30 mouse cellular contexts compared by ENCODE assay signal in genomic region chr17:63158436-63158835, GRCm38 (mm10).
DNase-seq lines count a peak whose midpoint lies in the region; ATAC-seq and TF ChIP-seq lines count a peak whose summit lies in the region.
"Had no signal": no experiment of that assay in that cellular context is flagged by ENCODE, and none has a peak within 500 bp of the region (broad histone marks: within the 10 kb centered on the region; RNA-seq: fewer than 3 reads in every experiment).

No protein-coding gene starts in this region.

- no peak for TF ChIP-seq CTCF in MEL (IDR thresholded peaks at IDR 0.05 in 2 of 3, conservative IDR thresholded peaks at IDR 0.05 in 1 of 3; ENCODE audit: control insufficient read depth in 1 of 3, insufficient read depth in 1 of 3, low read depth in 2 of 3, low read length in 3 of 3, poor library complexity in 1 of 3, severe bottlenecking in 1 of 3)

- intact Hi-C loops in heart, postnatal 14 days (cut with DNase I): no loop called here

- no peak for TF ChIP-seq POLR2A in MEL (IDR thresholded peaks at IDR 0.05; ENCODE audit: control insufficient read depth in 1 of 2, insufficient read depth in 1 of 2, low read depth in 1 of 2, low read length in 2 of 2, poor library complexity in 1 of 2)

- no peaks in the 10 kb centered on the region for H3K79me2 ChIP-seq in MEL (ENCODE audit: control insufficient read depth, insufficient read depth, low read length, poor library complexity)

- no peak overlapping the region for H3K4me3 ChIP-seq in hindbrain, embryonic 12.5 days
- no peak overlapping the region for H3K4me3 ChIP-seq in hindbrain, embryonic 14.5 days (replicated peaks; ENCODE audit: low read length)
- no peak overlapping the region for H3K4me3 ChIP-seq in MEL (ENCODE audit: control insufficient read depth in 1 of 2, insufficient read depth in 1 of 2, low read depth in 2 of 2, low read length in 2 of 2)
- no peak overlapping the region for H3K4me3 ChIP-seq in embryonic facial prominence, embryonic 10.5 days
- H3K4me3 ChIP-seq: embryonic facial prominence, embryonic 13.5 days; forebrain, embryonic 10.5 days; forebrain, embryonic 15.5 days; heart, embryonic 15.5 days; hindbrain, embryonic 15.5 days; intestine, embryonic 15.5 days; layer of hippocampus, adult 2 months; liver, embryonic 13.5 days; midbrain, embryonic 10.5 days had no signal

- no peaks in the 10 kb centered on the region for H3K36me3 ChIP-seq in hindbrain, embryonic 12.5 days
- no peaks in the 10 kb centered on the region for H3K36me3 ChIP-seq in hindbrain, embryonic 14.5 days (replicated peaks; ENCODE audit: control insufficient read depth, insufficient read depth)
- peaks cover 0 to 2% of the 10 kb centered on the region in 2 experiments; a peak in 1 of 4 replicates for H3K36me3 ChIP-seq in MEL (ENCODE audit: control insufficient read depth in 1 of 2, insufficient read depth in 2 of 2, low read length in 2 of 2)
- H3K36me3 ChIP-seq in embryonic facial prominence, embryonic 10.5 days (replicated peaks): no peaks in the 10 kb centered on the region
- H3K36me3 ChIP-seq: embryonic facial prominence, embryonic 13.5 days; forebrain, embryonic 10.5 days; forebrain, embryonic 15.5 days; heart, embryonic 15.5 days; hindbrain, embryonic 15.5 days; intestine, embryonic 15.5 days; liver, embryonic 13.5 days; midbrain, embryonic 10.5 days had no signal

- peaks cover 22% of the 10 kb centered on the region for H3K4me1 ChIP-seq in hindbrain, embryonic 12.5 days
- peaks cover 27% of the 10 kb centered on the region for H3K4me1 ChIP-seq in hindbrain, embryonic 14.5 days (replicated peaks; ENCODE audit: control insufficient read depth, insufficient read depth, low read length)
- H3K4me1 ChIP-seq in MEL (ENCODE audit: control insufficient read depth in 1 of 2, insufficient read depth in 2 of 2, low read length in 2 of 2): peaks cover 0 to 5% of the 10 kb centered on the region in 2 experiments; a peak in 2 of 4 replicates
- H3K4me1 ChIP-seq in embryonic facial prominence, embryonic 10.5 days: peaks cover 39% of the 10 kb centered on the region
- H3K4me1 ChIP-seq: intestine, embryonic 15.5 days; liver, embryonic 13.5 days had no signal

- no peaks in the 10 kb centered on the region; the same call in 1 of the 2 replicates for H3K27me3 ChIP-seq in hindbrain, embryonic 12.5 days
- no peaks in the 10 kb centered on the region for H3K27me3 ChIP-seq in hindbrain, embryonic 14.5 days (ENCODE audit: control insufficient read depth, insufficient read depth, low read length)
- H3K27me3 ChIP-seq in MEL (ENCODE audit: control insufficient read depth in 1 of 2, insufficient read depth in 2 of 2, low read length in 2 of 2): no peaks in the 10 kb centered on the region
- H3K27me3 ChIP-seq in embryonic facial prominence, embryonic 10.5 days (replicated peaks; ENCODE audit: low read depth, poor library complexity, severe bottlenecking): no peaks in the 10 kb centered on the region
- H3K27me3 ChIP-seq: embryonic facial prominence, embryonic 13.5 days; forebrain, embryonic 15.5 days; heart, embryonic 15.5 days; hindbrain, embryonic 15.5 days; intestine, embryonic 15.5 days; liver, embryonic 13.5 days had no signal

- no peak overlapping the region for H3K4me2 ChIP-seq in hindbrain, embryonic 12.5 days (replicated peaks)
- H3K4me2 ChIP-seq in hindbrain, embryonic 14.5 days (replicated peaks): no peak overlapping the region
- H3K4me2 ChIP-seq: embryonic facial prominence, embryonic 13.5 days; forebrain, embryonic 15.5 days; heart, embryonic 15.5 days; hindbrain, embryonic 15.5 days; intestine, embryonic 15.5 days; liver, embryonic 13.5 days had no signal

- WGBS in hindbrain, embryonic 12.5 days: 52% methylated on average over 3 of the region's 3 CpGs
- 57% methylated on average over 3 of the region's 3 CpGs for WGBS in hindbrain, embryonic 14.5 days
- WGBS in embryonic facial prominence, embryonic 10.5 days: 69% methylated on average over 3 of the region's 3 CpGs

- 0 out of 2 replicates have a peak, but pooled peaks have one; percentile 20 for ATAC-seq in hindbrain, embryonic 12.5 days (ENCODE audit: low FRiP score)
- no peak for ATAC-seq in hindbrain, embryonic 14.5 days (ENCODE audit: low FRiP score)
- ATAC-seq: activated CD4-positive, CD25-positive, alpha-beta regulatory T cell, adult 4 months; CD4-positive, CD25-positive, alpha-beta regulatory T cell, adult 4 months; intestine, embryonic 15.5 days had no signal

- no peak for TF ChIP-seq EP300 in MEL (IDR thresholded peaks at IDR 0.05; ENCODE audit: low read depth in 1 of 2, low read length in 2 of 2)

- no peak overlapping the region for H3K9ac ChIP-seq in hindbrain, embryonic 12.5 days
- H3K9ac ChIP-seq in hindbrain, embryonic 14.5 days: no peak overlapping the region
- no peak overlapping the region for H3K9ac ChIP-seq in MEL (ENCODE audit: control insufficient read depth, low read depth, low read length, poor library complexity, severe bottlenecking)
- H3K9ac ChIP-seq: embryonic facial prominence, embryonic 13.5 days; forebrain, embryonic 15.5 days; heart, embryonic 15.5 days; hindbrain, embryonic 15.5 days; intestine, embryonic 15.5 days; liver, embryonic 13.5 days had no signal

- peak; percentile 13 for DNase-seq in heart, adult 8-10 months (ENCODE audit: low spot score)
- no peak for DNase-seq in heart, postnatal 14 days
- no peak for DNase-seq in hindbrain, embryonic 14.5 days (ENCODE audit: low spot score)
- DNase-seq in MEL (ENCODE audit: low read depth, low spot score): no peak
- peak; percentile 25 for DNase-seq in mesoderm, embryonic 11.5 days (ENCODE audit: low read depth, low spot score)
- DNase-seq in embryonic facial prominence, embryonic 10.5 days (ENCODE audit: low spot score): no peak
- no peak for DNase-seq in adrenal gland, postnatal 10 days
- DNase-seq: adrenal gland, adult 2 months; cerebellum, adult 8-10 months; cerebellum, postnatal 25 days; gastrocnemius, postnatal 25 days; kidney, adult 2 months; kidney, postnatal 36 days; left cerebral cortex, postnatal 4 days; liver, embryonic 13.5 days; lung, adult 2 months; lung, postnatal 10 days; right cerebral cortex, postnatal 14 days had no signal

- no peaks in the 10 kb centered on the region for H3K9me3 ChIP-seq in hindbrain, embryonic 12.5 days (replicated peaks)
- no peaks in the 10 kb centered on the region for H3K9me3 ChIP-seq in hindbrain, embryonic 14.5 days (ENCODE audit: control insufficient read depth, low read length)
- H3K9me3 ChIP-seq in MEL (replicated peaks; ENCODE audit: insufficient read depth, low read length): no peaks in the 10 kb centered on the region
- no peaks in the 10 kb centered on the region for H3K9me3 ChIP-seq in embryonic facial prominence, embryonic 10.5 days
- H3K9me3 ChIP-seq: embryonic facial prominence, embryonic 13.5 days; forebrain, embryonic 10.5 days; forebrain, embryonic 15.5 days; heart, embryonic 15.5 days; hindbrain, embryonic 15.5 days; intestine, embryonic 15.5 days; liver, embryonic 13.5 days; midbrain, embryonic 10.5 days had no signal

- peak overlapping the region; percentile 45; the same call in 1 of the 2 replicates for H3K27ac ChIP-seq in hindbrain, embryonic 12.5 days
- no peak overlapping the region for H3K27ac ChIP-seq in hindbrain, embryonic 14.5 days
- H3K27ac ChIP-seq in MEL (ENCODE audit: control insufficient read depth, low read depth, low read length): no peak overlapping the region
- no peak overlapping the region for H3K27ac ChIP-seq in embryonic facial prominence, embryonic 10.5 days (replicated peaks)
- H3K27ac ChIP-seq: embryonic facial prominence, embryonic 13.5 days; forebrain, embryonic 10.5 days; forebrain, embryonic 15.5 days; heart, embryonic 15.5 days; intestine, embryonic 15.5 days; layer of hippocampus, adult 2 months; liver, embryonic 13.5 days; macrophage; midbrain, embryonic 10.5 days had no signal

- no peak for TF ChIP-seq RAD21 in MEL (IDR thresholded peaks at IDR 0.05; ENCODE audit: low read depth, low read length)

TF ChIP-seq in MEL, 35 proteins besides CTCF, POLR2A, EP300 and RAD21:
- TF ChIP-seq CHD2 (IDR thresholded peaks at IDR 0.05; ENCODE audit: low read length) (no peak), ZMIZ1 (IDR thresholded peaks at IDR 0.05; ENCODE audit: low read depth, low read length) (no peak), ZKSCAN1 (IDR thresholded peaks at IDR 0.05; ENCODE audit: low read depth, low read length) (no peak), MEF2A (IDR thresholded peaks at IDR 0.05; ENCODE audit: extremely low read depth, insufficient replicate concordance, low read depth, low read length, poor library complexity, severe bottlenecking) (0 out of 2 replicates have a peak, but pooled peaks have one; percentile 47), MAX (IDR thresholded peaks at IDR 0.05; ENCODE audit: low read length) (no peak)

Comparison
In these comparisons a context has a peak if more than half of its experiments do, and no peak if none do; other contexts are left out.
1. DNase-seq: peak in heart, adult 8-10 months (single experiment) and mesoderm, embryonic 11.5 days (single experiment); none in heart, postnatal 14 days (0 of 2), hindbrain, embryonic 14.5 days (single experiment), MEL (single experiment), embryonic facial prominence, embryonic 10.5 days (single experiment) and adrenal gland, postnatal 10 days (single experiment).